Mouse (Mus musculus): ENCODE measurements around the gene H2-T22. TPM values are rescaled to one million over a fixed set of nuclear protein-coding genes. Genes with fewer than 3 reads are reported as not detected.

Gene H2-T22
- polyA plus RNA-seq, 1 experiment from 2014 or later, result 13.2 TPM

- no peak overlapping the region for H3K9ac ChIP-seq (replicated peaks; ENCODE audit: low read length)
- no peaks in the 10 kb centered on the region for H3K4me1 ChIP-seq (ENCODE audit: control insufficient read depth, insufficient read depth, low read length)
- DNase-seq (ENCODE audit: low spot score), result no peak
- no peak overlapping the region for H3K4me2 ChIP-seq (ENCODE audit: low read depth, low read length)
- 57% methylated on average over 10 of the region's 10 CpGs for WGBS
- no peak overlapping the region for H3K4me3 ChIP-seq (ENCODE audit: low read depth, low read length)
- H3K9me3 ChIP-seq (replicated peaks; ENCODE audit: control insufficient read depth, low read length), result no peaks in the 10 kb centered on the region
- no peaks in the 10 kb centered on the region; the same call in 1 of the 2 replicates for H3K36me3 ChIP-seq (replicated peaks; ENCODE audit: control insufficient read depth, insufficient read depth, low read depth, low read length)
- no peak overlapping the region for H3K27ac ChIP-seq (replicated peaks; ENCODE audit: low read depth, low read length)
- ATAC-seq (replicated peaks; ENCODE audit: insufficient number of reproducible peaks, low FRiP score, low TSS enrichment, low read depth), result no peak
- no peaks in the 10 kb centered on the region for H3K27me3 ChIP-seq (ENCODE audit: control insufficient read depth, insufficient read depth, low read length)
Measured at GRCm38 (mm10) chr17:35991781-35992180, 50.8 kb downstream of the H2-T22 start.

Other genes starting within 250 kb of the H2-T22 start
- 2.7 and 3.4 TPM in 2 replicates for gene Ier3, start 221.1 kb downstream of the H2-T22 start, polyA plus RNA-seq (2014; fragmentation: Nextera tagmentation; extraction: Ambion mirVana)
- gene Flot1, start 219.5 kb downstream of the H2-T22 start, polyA plus RNA-seq (2014; fragmentation: Nextera tagmentation; extraction: Ambion mirVana), result 46.7 and 53.8 TPM in 2 replicates
- 1,420 and 1,481 TPM in 2 replicates for gene Tubb5, start 204.4 kb downstream of the H2-T22 start, polyA plus RNA-seq (2014; fragmentation: Nextera tagmentation; extraction: Ambion mirVana)
- gene Mdc1, start 201.2 kb downstream of the H2-T22 start, polyA plus RNA-seq (2014; fragmentation: Nextera tagmentation; extraction: Ambion mirVana), result 22.2 and 23.4 TPM in 2 replicates
- gene Nrm, start 181.4 kb downstream of the H2-T22 start, polyA plus RNA-seq (2014; fragmentation: Nextera tagmentation; extraction: Ambion mirVana), result 48.8 and 53.2 TPM in 2 replicates
- gene Ppp1r18, start 177.2 kb downstream of the H2-T22 start, polyA plus RNA-seq (2014; fragmentation: Nextera tagmentation; extraction: Ambion mirVana), result 24.1 and 24.6 TPM in 2 replicates
- gene Dhx16, start 162.9 kb downstream of the H2-T22 start, polyA plus RNA-seq (2014; fragmentation: Nextera tagmentation; extraction: Ambion mirVana), result 38.6 and 47.2 TPM in 2 replicates
- 21.2 and 25.6 TPM in 2 replicates for gene 2310061I04Rik, start 145.3 kb downstream of the H2-T22 start, polyA plus RNA-seq (2014; fragmentation: Nextera tagmentation; extraction: Ambion mirVana)
- 101 and 108 TPM in 2 replicates for gene Atat1, start 132.7 kb downstream of the H2-T22 start, polyA plus RNA-seq (2014; fragmentation: Nextera tagmentation; extraction: Ambion mirVana)
- 69.5 and 72.0 TPM in 2 replicates for gene Mrps18b, start 126.4 kb downstream of the H2-T22 start, polyA plus RNA-seq (2014; fragmentation: Nextera tagmentation; extraction: Ambion mirVana)
- gene Ppp1r10, start 126.3 kb downstream of the H2-T22 start, polyA plus RNA-seq (2014; fragmentation: Nextera tagmentation; extraction: Ambion mirVana), result 38.1 and 38.2 TPM in 2 replicates
- 96.7 and 112 TPM in 2 replicates for gene Abcf1, start 73.0 kb downstream of the H2-T22 start, polyA plus RNA-seq (2014; fragmentation: Nextera tagmentation; extraction: Ambion mirVana)
- 31.3 and 32.3 TPM in 2 replicates for gene Gnl1, start 62.9 kb downstream of the H2-T22 start, polyA plus RNA-seq (2014; fragmentation: Nextera tagmentation; extraction: Ambion mirVana)
- gene Prr3, start 62.5 kb downstream of the H2-T22 start, polyA plus RNA-seq (2014; fragmentation: Nextera tagmentation; extraction: Ambion mirVana), result 37.7 and 38.2 TPM in 2 replicates
- gene H2-T24, start 22.2 kb downstream of the H2-T22 start, polyA plus RNA-seq (2014; fragmentation: Nextera tagmentation; extraction: Ambion mirVana), result 2.2 and 2.4 TPM in 2 replicates
- 3.7 and 3.9 TPM in 2 replicates for gene H2-T23, start 9.9 kb downstream of the H2-T22 start, polyA plus RNA-seq (2014; fragmentation: Nextera tagmentation; extraction: Ambion mirVana)
- gene Gm6034, start 214 bp upstream of the H2-T22 start, polyA plus RNA-seq (2014; fragmentation: Nextera tagmentation; extraction: Ambion mirVana), result not detected in 2 replicates
- 0.20 TPM in 1 of 2 replicates, not detected in the other for gene Gm11127, start 15.6 kb upstream of the H2-T22 start, polyA plus RNA-seq (2014; fragmentation: Nextera tagmentation; extraction: Ambion mirVana)
- not detected in 2 replicates for gene Gm19684, start 78.9 kb upstream of the H2-T22 start, polyA plus RNA-seq (2014; fragmentation: Nextera tagmentation; extraction: Ambion mirVana)
- not detected in 2 replicates for gene Gm7030, start 86.7 kb upstream of the H2-T22 start, polyA plus RNA-seq (2014; fragmentation: Nextera tagmentation; extraction: Ambion mirVana)
- not detected in 2 replicates for gene Gm8909, start 125.8 kb upstream of the H2-T22 start, polyA plus RNA-seq (2014; fragmentation: Nextera tagmentation; extraction: Ambion mirVana)
- gene H2-T3, start 147.5 kb upstream of the H2-T22 start, polyA plus RNA-seq (2014; fragmentation: Nextera tagmentation; extraction: Ambion mirVana), result not detected in 2 replicates
- gene Rpp21, start 215.3 kb upstream of the H2-T22 start, polyA plus RNA-seq (2014; fragmentation: Nextera tagmentation; extraction: Ambion mirVana), result 83.6 and 92.6 TPM in 2 replicates
- 14.0 and 15.6 TPM in 2 replicates for gene Trim39, start 229.5 kb upstream of the H2-T22 start, polyA plus RNA-seq (2014; fragmentation: Nextera tagmentation; extraction: Ambion mirVana)
- not detected in 2 replicates for gene H2-M10.2, start 243.7 kb upstream of the H2-T22 start, polyA plus RNA-seq (2014; fragmentation: Nextera tagmentation; extraction: Ambion mirVana)

All from embryonic facial prominence, embryonic 11.5 days (tissue).